Mouse (Mus musculus): Measurements from ENCODE around the gene Csf2rb2.

GRCm38 (mm10) chr15:78328520-78329097 lies 23.1 kb upstream of the Csf2rb2 start:
- TF ChIP-seq CHD2 (IDR thresholded peaks at IDR 0.05; ENCODE audit: low read depth, low read length) (no peak), ZC3H11A (IDR thresholded peaks at IDR 0.05; ENCODE audit: borderline replicate concordance, low read depth, low read length) (no peak)
